Mouse (Mus musculus) v-Abl transformed pro-B cells (cell line): ENCODE measurements at regions not wholly inside any gene's neighbourhood (a gene's known extent, or its start where the extent isn't known, plus 50 kb on each side); places are given as distances from the start of the nearest gene placed in this dataset.

Experiments used
- in situ Hi-C, 2 experiments: fragments of 400-800 bp; cut with MboI; formaldehyde crosslinking; loops; one replicate each; pipeline ENCODE4 v1.15.1; 2025; ENCODE audit not compliant: unreplicated experiment in 2 of 2

- in situ Hi-C loops = no loop called here
These were observed 81.4 kb downstream of the Mtpn start for GRCm38 (mm10) chr6:35458250-35458649.

- in situ Hi-C loops = no loop called here
These were observed 94.7 kb downstream of the Mtpn start for GRCm38 (mm10) chr6:35445007-35445406.

DNA sequence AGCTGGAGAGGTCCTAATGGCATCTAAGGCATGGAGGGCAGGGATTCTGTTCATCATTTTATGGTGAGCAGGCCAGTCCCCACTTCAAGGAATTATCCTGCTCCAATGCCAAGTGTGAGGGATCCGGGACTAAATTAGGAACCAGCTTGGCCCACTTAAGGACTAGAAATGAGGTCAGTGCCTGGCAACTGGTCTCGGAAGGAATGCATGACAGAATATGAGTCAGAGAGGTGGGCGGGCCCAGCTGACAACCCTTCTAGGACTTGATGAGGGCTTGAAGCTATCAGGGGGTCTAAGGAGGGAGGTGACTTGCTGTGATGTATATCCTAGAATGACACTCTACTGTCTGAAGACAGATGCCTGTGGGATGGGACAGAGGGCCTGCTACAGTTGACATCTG is 100.4 kb upstream of the Fam180a start:
- in situ Hi-C loops = no loop called here

GRCm38 (mm10) chr6:35424521-35424920 is 98.6 kb upstream of the Fam180a start:
- in situ Hi-C loops = no loop called here

- in situ Hi-C loops = no loop called here
These were observed 95.0 kb upstream of the Fam180a start for GRCm38 (mm10) chr6:35420924-35421323.

DNA sequence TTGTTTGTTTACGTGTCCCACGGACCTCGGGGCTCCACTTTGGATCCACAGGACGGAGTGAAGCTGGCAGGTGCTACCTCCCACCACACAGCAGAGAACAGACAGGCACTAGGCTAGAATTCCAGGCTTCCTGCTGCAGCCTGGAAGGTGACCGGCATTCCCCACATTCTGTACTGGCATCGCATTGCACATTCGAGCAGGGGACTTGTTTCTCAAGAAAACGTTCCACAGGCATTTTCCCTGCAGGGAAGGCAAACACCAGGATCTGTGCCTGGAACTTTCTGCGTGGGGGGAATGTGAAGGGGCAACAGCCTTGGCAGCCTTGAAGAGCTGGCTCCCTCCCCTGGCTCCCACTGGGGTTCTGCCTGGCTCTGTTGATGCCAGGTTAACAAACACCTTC is 79.1 kb upstream of the Fam180a start:
- in situ Hi-C loops = no loop called here

GRCm38 (mm10) chr6:35403341-35403910 is 77.5 kb upstream of the Fam180a start:
- in situ Hi-C loops = no loop called here

DNA sequence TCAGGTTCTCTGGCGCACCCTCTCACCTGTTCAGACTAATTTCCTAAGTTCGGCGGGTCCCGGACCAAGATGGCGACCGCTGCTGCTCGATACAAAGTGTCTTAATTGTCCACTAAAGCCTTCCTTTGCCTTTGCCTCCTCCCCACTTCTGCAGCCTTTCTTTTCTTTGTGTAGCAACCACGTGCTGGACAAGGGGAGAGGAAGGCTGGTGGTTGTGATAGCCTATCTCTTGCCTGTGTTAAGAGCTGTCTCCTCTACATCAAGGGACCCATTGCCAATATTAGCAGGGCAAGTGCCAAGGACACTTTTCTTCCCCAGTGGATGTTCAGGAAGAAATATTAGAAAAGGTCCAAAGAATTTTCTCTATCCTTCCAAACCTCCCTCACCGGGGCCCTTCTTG is 69.8 kb upstream of the Fam180a start:
- in situ Hi-C loops = loop anchor here (25.0 kb wide), 4 partner anchors 592 to 1642 kb away; partner anchors contain the start of gene Chrm2 (in 1 of the 2)

- in situ Hi-C loops = loop anchor here (10.0 to 25.0 kb wide), 7 partner anchors 176 to 1648 kb away; partner anchors contain the start of gene Chrm2 (in 1 of the 2)
These were observed 62.9 kb upstream of the Fam180a start for GRCm38 (mm10) chr6:35388827-35389226.

DNA sequence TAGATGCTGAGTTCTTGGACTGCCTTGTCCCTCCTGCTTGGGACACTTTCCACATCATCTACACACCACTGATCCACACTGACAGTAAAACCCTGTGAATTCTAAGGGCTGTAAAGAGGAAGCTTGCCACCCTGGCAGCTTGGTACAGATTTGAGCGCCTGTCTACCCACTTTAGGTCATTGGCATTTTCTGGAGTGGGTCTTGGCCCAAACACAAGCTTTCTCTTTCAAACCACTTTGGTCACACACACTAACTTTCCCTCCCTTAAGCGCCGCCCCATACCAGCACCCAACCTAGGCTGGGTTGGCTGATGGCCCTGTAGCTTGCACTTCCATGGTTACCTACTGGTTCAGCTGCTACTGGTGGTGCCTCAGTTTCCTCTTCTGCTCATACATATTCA is 55.6 kb upstream of the Fam180a start:
- in situ Hi-C loops = loop anchor here (10.0 to 25.0 kb wide), 7 partner anchors 183 to 1656 kb away; partner anchors contain the start of gene Chrm2 (in 1 of the 2)

DNA sequence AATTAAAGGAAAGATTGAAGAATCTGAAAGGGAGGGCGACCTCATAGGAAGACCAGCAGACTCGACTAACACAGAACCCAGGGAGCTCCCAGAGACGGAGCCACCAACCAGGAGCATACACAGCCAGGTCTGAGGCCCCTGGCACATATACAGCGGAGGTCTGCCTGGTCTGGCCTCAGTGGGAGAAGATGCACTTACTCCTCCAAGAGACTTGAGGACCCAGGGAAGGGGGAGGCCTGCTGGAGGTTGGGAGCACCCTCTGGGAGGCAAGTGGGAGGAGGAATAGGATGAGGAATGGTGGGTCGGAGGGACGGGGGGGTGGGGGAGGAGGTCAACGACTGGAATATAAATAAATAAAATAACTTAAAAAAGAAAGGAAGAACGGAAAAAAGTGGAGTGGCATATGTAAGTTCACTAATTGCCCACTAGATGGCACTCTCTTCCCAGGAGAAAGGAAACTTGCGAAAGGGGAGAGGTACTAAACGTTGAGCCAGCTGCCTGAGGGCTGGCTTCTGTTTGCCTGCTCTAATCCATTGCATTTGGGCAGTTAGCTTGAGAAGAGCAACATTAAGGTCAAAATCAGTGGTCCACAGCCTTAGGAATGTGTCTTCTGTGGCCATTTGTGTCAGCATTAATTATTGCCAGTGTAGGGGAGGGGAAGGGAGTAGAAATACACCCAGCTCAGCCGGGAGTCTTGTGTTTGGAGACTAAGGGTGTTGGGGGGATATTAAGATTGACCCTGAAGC is 55.0 kb upstream of the Fam180a start:
- in situ Hi-C loops = loop anchor here (10.0 to 25.0 kb wide), 7 partner anchors 184 to 1656 kb away; partner anchors contain the start of gene Chrm2 (in 1 of the 2)

DNA sequence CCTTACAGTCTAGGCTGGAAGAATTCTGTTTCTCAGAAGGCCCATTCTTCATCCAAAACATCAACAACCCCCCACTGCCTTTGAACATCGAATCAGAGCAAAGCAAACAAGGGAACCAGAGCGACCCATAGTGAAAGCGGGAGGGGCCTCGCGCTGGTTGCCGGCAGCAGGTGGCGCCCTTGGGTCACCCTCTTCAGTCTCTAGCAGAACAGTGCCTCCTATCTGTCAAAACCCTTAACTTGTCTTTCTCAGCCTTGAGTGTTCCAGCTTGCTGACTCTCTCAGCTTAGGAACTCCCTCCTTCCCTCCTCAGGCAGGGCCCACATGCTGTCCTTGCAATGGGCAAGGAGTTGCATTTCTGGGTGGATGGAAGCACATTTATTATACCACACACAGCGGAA is 53.9 kb upstream of the Fam180a start:
- in situ Hi-C loops = loop anchor here (10.0 to 25.0 kb wide), 8 partner anchors 125 to 1657 kb away; partner anchors contain the start of gene Chrm2 (in 1 of the 2)

DNA sequence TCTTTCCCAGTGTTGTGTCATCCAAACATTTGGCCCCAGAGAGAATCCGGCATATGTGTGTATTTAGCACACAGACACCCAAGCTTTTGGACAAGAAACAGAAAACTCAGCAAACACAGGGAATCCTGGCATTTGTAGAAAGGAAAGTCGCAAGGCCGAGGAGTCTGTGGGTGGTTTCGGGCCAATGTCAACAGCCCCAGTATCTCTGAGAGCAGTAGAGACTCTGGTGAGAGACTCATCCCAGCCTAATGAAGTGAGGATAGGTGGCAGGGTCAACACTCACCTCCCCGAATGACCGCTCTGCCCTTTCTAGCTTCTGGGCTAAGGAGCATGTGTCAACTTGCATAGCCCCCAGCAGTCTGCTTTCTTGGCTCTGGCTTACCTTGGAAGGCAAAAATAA is 52.9 kb upstream of the Fam180a start:
- in situ Hi-C loops = loop anchor here (10.0 to 25.0 kb wide), 5 partner anchors 124 to 1658 kb away; partner anchors contain the start of gene Chrm2 (in 1 of the 2)

GRCm38 (mm10) chr6:35377535-35377934 is 51.6 kb upstream of the Fam180a start:
- in situ Hi-C loops = loop anchor here (10.0 to 25.0 kb wide), 5 partner anchors 123 to 1660 kb away; partner anchors contain the start of gene Chrm2 (in 1 of the 2)

DNA sequence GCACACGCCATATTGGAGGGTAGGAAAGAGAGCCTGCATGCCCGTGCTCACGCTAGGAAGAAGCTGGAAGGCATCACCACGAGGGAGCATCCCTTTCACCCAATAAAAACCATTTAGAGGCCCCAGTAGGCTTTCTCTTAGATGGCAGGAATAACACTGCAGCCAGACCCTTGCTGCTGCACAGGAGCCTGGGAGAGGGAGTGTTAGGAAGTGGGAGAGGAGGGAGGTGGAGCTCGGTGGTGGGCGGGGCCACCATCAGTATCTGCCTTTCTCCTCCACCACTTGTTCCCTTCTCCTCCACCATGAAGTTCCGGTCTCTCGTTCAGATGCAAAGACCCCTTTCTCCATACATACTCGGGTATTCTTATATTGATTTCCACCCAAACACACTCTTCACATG is 50.6 kb upstream of the Fam180a start:
- in situ Hi-C loops = loop anchor here (10.0 to 25.0 kb wide), 5 partner anchors 122 to 1661 kb away; partner anchors contain the start of gene Chrm2 (in 1 of the 2)
